Mouse (Mus musculus): Measurements from ENCODE around the gene 1700109H08Rik.
"Not testable (repeated sequence)": the region's sequence is repeated elsewhere in the genome, so short reads cannot be mapped to it uniquely, and the experiment has no call there.

1700109H08Rik gene

GRCm38 (mm10) chr5:3600298-3600697 lies 28.9 kb downstream of the 1700109H08Rik start:
- no peak for DNase-seq (ENCODE audit: low spot score in 2 of 2)

GRCm38 (mm10) chr5:3600790-3601189 lies 29.4 kb downstream of the 1700109H08Rik start:
- DNase-seq (ENCODE audit: low spot score in 2 of 2): no peak

- no peak for DNase-seq (ENCODE audit: low spot score in 2 of 2)
These were observed 35.7 kb downstream of the 1700109H08Rik start for GRCm38 (mm10) chr5:3607114-3607513.

GRCm38 (mm10) chr5:3609241-3609640 lies 37.9 kb downstream of the 1700109H08Rik start:
- no peak for DNase-seq (ENCODE audit: low spot score in 2 of 2)

GRCm38 (mm10) chr5:3611835-3612234 lies 40.5 kb downstream of the 1700109H08Rik start:
- not testable (repeated sequence) for DNase-seq (ENCODE audit: low spot score in 2 of 2)

- DNase-seq (ENCODE audit: low spot score in 2 of 2): no peak
These were observed 49.1 kb downstream of the 1700109H08Rik start for GRCm38 (mm10) chr5:3620486-3620885.

- no peak for DNase-seq (ENCODE audit: low spot score in 2 of 2)
These were observed 58.7 kb downstream of the 1700109H08Rik start for GRCm38 (mm10) chr5:3630055-3630454.

- no peak for DNase-seq (ENCODE audit: low spot score in 2 of 2)
These were observed 60.3 kb downstream of the 1700109H08Rik start for GRCm38 (mm10) chr5:3631512-3632271.

GRCm38 (mm10) chr5:3632285-3632684 lies 60.9 kb downstream of the 1700109H08Rik start:
- no peak for DNase-seq (ENCODE audit: low spot score in 2 of 2)

- DNase-seq (ENCODE audit: low spot score in 2 of 2): no peak
These were observed 61.9 kb downstream of the 1700109H08Rik start for GRCm38 (mm10) chr5:3633315-3633714.

GRCm38 (mm10) chr5:3633951-3634350 lies 62.6 kb downstream of the 1700109H08Rik start:
- no peak for DNase-seq (ENCODE audit: low spot score in 2 of 2)

All from left cerebral cortex, adult 9 months (tissue).